Mouse (Mus musculus) liver, adult 2 months (tissue): Measurements from ENCODE around the gene Per3.

ENCODE experiments used
- CTCF ChIP-seq: fragments of 200-500 bp; IDR thresholded peaks from 2 replicates; pipeline ENCODE4 v1.5.1; 2011; ENCODE audit warnings: low read depth, low read length, control low read depth
- POLR2A ChIP-seq: fragments of 200-500 bp; IDR thresholded peaks from 2 replicates; pipeline ENCODE4 v1.6.1; 2011; ENCODE audit warnings: low read length, control low read depth; ENCODE audit not compliant: insufficient read depth; ENCODE audit errors: extremely low read depth

GRCm38 (mm10) chr4:151006945-151007344, 37.5 kb downstream of the Per3 start:
- TF ChIP-seq POLR2A, result no peak
- TF ChIP-seq CTCF, result peak; percentile 77
